Mouse (Mus musculus): ENCODE data around the gene Rps11.

The Rps11 gene

DNA sequence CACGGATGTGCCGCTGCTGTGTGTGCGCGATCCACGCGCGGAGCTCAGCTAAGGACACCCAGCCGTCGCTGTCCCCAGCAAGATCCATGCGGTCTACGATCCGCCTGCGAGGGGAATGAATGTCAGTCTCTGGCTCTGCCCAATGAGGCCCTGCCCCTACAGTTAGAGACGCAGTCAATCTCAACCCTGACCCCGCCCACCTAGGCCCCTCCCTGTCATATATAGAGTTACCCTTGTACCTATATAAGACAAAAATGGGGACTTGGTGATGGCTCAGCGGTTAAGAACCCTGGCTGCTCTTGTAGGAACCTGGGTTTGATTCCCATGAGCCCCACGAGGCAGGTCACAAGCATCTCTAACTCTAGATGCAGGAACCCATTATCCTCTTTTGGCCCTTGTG is 35.6 kb downstream of the Rps11 start:
- no peak for DNase-seq (ENCODE audit: low spot score in 2 of 2)

DNA sequence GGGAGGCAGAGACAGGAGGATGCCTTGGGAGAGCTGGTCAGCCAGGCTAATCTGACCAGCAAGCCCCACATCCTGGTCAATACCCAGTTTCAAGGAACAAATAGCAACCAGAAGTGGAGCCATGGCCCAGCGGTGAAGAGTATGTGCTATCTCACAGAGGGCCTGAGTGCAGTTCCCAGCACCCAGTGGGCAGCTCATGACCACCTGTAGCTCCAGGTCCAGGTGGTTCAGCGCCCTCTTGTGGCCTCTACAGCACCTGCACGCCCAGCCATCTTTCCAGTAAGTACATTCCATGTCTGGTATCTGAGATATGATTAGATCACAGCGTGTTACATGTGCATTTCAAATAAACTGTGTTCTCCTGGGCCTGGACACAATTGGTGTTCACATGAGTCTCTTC is 38.2 kb downstream of the Rps11 start:
- no peak for DNase-seq (ENCODE audit: low spot score in 2 of 2)

DNA sequence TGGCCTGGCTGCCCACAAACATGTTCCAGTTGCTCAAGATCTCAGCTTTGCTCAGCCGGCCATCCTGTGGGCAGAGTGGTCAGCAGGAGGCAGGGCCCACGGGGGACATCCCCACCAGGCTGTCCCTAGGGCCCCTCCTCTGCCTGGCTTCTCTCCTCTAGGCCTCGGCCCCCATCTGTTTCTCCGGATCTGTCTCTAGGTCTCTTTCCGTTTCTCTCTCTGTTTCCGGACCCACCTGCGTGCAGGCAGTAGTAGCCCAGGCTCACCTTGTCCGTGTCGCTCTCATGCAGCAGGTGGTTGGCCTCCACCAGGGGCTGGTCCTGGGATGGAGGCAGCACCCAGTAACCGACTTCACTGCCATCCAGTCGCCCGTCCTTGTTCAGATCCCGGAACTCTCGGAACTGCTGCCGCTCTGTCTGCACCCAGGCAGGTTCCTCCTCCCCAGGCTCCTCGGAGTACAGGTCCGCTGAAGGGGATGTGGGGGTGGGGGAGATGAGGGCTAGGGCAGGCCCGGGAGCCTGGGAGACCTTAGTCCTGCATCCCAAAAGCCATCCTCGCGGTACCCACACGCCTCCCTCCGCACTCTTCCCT is 40.8 kb downstream of the Rps11 start:
- DNase-seq (ENCODE audit: low spot score in 2 of 2), result no peak

DNA sequence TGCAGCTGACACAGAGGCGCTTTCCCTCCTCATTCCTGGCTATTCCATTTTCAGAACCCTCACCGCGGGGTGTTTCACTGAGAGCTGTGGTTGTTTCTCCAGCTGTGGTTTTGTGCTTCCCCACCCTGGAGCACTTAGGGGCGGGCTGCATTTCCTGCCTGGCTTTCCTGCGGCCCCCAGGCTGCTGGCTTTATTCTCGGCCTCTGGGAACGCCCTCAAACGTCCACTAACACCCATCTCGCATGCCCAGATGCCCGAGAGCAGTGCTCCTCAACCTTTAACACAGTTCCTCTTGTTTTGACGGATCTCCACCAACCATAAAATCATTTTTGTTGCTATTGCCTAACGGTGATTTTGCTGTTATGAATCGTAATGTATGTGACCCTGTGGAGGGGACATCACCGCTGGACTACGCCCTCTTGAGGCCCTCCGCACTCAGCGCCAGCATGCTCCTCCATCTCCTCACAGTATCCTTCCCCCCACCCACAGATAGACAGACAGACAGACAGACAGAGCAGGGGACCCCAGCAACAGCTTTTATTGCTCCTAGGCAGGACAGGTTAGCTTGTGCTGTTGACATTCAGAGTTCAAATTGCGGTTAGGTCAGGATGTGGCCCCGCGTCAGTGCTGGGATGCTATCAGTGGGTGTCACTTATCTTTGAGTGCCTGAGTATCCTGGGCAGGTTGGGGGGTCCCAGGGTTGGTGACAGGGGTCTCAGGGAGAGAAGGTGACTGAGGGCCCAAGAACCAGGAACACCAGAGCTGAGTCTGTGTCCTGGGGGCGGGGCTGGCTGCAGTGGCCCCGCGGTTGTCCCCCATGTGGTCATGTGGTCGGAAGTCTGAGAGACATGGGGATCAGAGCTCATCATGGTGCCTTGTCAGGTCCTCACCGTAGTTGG is 41.6 kb downstream of the Rps11 start:
- DNase-seq (ENCODE audit: low spot score in 2 of 2), result no peak

DNA sequence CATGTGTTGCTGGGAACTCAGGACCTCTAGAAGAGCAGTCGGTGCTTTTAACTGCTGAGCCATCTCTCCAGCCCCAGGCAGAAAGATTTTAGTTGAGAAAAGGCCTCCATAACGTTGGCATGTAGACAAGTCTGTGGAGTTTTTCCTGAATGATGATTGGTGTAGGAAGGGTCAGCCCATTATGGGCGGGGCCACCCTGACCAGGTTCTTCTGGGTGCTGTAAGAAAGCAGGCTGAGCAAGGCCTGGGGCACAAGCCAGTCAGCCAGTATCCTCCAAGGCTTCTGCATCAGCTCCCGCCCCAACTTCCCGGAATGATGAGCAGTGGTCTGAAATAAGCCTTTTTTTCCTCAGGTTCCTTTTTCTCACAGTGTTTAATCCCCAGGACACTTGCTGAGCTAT is 43.2 kb downstream of the Rps11 start:
- no peak for DNase-seq (ENCODE audit: low spot score in 2 of 2)

- peak; percentile 92 to 95 for DNase-seq (ENCODE audit: low spot score in 2 of 2)
These were observed 44.4 kb downstream of the Rps11 start for GRCm38 (mm10) chr7:45079856-45080255.

DNA sequence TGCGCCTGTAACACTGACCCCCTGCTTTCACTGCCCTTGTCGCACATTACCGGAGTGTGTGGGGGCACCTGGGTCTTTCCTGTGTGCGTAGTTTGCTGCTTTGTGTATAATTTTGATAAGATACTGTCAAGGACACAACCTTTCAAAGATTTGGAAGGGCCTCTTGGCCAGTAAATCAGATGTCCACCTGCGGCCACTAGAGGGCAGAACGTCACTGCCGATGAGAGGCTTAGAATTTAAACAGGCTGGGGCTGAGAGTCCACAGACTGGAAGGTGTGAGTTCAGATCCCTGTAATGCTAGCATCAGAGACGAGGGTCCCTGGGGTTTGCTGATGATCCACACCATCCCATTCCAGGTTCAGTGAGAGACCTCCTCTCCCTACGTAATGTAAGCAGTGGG is 45.7 kb downstream of the Rps11 start:
- peak in 1 of 2 experiments; percentile 55 for DNase-seq (ENCODE audit: low spot score in 2 of 2)

GRCm38 (mm10) chr7:45077829-45078228 is 46.4 kb downstream of the Rps11 start:
- DNase-seq (ENCODE audit: low spot score in 2 of 2), result no peak

DNA sequence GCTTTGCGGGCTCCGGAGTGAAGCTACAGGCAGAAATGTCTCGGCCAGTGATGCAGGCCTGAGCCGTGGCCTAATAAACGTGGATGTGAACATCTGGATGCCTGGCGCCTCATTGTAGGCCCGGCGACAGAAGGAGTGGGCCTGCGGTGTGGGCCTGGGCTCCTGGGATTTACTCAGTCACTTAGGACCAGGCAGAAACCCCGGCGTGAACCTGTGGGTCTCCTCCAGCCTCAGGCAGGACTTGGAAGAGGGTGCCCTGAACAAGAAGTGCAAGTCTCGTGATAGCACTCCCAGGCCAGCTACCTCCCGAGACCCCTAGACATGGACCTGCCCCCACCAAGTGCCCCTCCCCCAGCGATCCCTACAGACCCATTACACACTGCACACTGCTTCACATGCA is 46.9 kb downstream of the Rps11 start:
- DNase-seq (ENCODE audit: low spot score in 2 of 2), result no peak

DNA sequence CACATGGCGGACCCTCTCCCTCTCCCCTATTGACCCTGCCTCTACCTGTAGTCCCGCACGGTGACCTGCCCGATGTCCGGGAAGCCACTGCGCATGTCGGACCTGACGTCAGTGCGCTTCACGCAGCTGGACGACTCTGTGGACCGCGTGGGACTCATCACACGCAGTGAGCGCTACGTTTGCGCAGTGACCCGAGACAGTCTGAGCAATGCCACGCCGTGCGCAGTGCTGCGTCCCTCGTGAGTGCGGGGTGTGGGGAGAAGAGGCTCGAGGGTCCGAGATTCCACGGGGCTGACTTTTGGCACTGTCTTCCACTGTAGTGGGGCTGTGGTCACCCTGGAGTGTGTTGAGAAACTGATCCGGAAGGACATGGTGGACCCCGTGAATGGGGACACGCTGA is 47.7 kb downstream of the Rps11 start:
- DNase-seq (ENCODE audit: low spot score in 2 of 2), result no peak

DNA sequence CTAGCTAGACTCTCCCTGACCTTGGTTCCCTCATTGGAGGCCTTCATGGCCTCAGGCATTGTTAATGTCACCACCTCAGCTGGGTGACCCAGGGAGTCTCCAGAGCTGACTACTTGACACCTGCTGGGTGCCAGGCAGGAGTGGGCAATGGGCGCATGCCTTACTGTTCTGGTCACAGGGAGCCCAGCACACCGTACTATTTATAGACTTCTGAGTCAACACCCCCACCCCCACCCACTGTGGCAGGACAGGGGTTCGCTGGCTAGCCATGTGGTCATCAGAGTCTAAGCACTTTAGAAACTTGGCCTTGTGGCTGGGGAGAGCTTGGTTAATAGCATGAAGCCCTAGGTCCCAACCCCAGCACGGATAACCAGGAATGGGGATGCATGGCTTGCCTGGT is 48.8 kb downstream of the Rps11 start:
- DNase-seq (ENCODE audit: low spot score in 2 of 2), result no peak

DNA sequence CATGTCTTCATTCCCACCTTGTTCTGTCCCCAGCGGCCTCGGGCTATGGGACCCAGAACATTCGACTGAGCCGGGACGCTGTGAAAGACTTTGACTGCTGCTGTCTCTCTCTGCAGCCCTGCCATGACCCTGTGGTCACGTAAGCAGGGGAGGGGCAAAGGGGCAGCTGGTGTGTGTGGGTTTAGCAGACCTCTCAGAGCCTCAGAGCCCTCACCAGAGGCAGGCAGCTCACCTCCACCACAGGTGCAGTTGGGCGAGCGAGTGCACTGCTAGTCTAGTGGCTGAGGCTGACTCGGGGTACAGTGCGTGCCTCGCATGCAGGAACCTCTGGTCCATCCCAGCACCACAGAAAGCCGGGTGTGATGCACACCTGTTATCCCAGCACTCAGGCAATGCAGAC is 50.3 kb downstream of the Rps11 start:
- no peak for DNase-seq (ENCODE audit: low spot score in 2 of 2)

DNA sequence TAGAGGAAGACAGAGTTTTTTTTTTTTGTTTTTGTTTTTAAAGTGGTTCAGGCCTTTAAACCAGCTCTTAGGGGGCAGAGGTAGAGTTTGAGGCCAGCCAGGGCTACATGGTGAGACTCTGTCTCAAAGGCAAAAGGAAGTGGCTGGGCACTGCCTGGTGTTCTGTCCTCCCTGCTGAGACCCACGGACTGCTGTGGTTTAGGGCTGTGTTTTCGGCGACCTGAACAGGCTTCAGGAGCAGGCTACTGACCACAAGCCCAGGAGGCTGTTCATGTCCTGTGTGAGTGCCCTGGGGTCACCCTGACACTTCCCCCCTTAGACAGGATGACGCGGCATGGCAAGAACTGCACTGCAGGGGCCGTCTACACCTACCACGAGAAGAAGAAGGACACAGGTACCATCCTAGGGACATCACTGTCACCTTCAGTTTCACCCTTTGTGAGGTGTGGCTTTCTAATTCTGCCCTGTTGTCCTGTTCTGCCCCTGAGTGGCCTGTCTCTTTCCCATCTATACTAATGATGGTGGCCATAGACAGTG is 51.0 kb downstream of the Rps11 start:
- DNase-seq (ENCODE audit: low spot score in 2 of 2), result no peak
